Mouse (Mus musculus) testis, adult 2 months (tissue): ENCODE measurements around the gene Ugt2b35.

Experiments used
- CTCF ChIP-seq: fragments of 200-500 bp; IDR thresholded peaks from 2 replicates; pipeline ENCODE4 v1.5.1; 2012; ENCODE audit warnings: low read depth, mild to moderate bottlenecking, inconsistent platforms, low read length, moderate library complexity; ENCODE audit not compliant: control insufficient read depth, insufficient read depth, insufficient replicate concordance
- POLR2A ChIP-seq: fragments of 200-500 bp; IDR thresholded peaks from 2 replicates; pipeline ENCODE4 v1.6.1; 2012; ENCODE audit warnings: low read depth, mild to moderate bottlenecking, inconsistent platforms, low read length, moderate library complexity; ENCODE audit not compliant: control insufficient read depth

DNA sequence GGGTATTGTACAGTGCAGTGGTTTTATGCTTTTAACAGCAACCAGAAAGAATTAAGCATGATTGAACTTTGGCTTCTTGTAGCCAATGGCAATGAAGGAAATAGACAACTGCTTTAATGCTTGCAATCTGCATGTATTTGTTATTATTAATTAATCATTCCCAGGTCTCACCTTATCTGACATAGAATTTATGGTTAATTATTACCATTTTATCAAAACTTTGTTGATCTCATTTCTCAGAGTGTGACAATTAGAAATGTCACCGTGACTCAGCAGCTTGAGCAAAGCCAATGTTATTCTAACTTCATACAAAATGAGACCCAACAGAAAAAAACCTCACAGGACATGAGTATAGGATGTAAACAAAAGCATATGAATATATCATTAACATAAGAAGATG lies 30.0 kb downstream of the Ugt2b35 start:
- TF ChIP-seq CTCF: no peak
- no peak for TF ChIP-seq POLR2A
